Mouse (Mus musculus) bone marrow macrophage, adult 2 months (primary cell): ENCODE measurements around the gene Rps6ka2.

ENCODE experiments used
- CTCF ChIP-seq: IDR thresholded peaks from 2 replicates; pipeline ENCODE4 v1.5.1; 2012; ENCODE audit warnings: low read depth, mild to moderate bottlenecking, low read length, moderate library complexity
- POLR2A ChIP-seq: IDR thresholded peaks from 2 replicates; pipeline ENCODE4 v1.6.1; 2012; ENCODE audit warnings: mild to moderate bottlenecking, low read depth, low read length, borderline replicate concordance

- TF ChIP-seq CTCF (no peak), POLR2A (no peak)
Observed at GRCm38 (mm10) chr17:7146479-7146878, 23.4 kb upstream of the Rps6ka2 start.
